Comparison of ENCODE assay signal across 17 mouse cellular contexts in the genomic region with DNA sequence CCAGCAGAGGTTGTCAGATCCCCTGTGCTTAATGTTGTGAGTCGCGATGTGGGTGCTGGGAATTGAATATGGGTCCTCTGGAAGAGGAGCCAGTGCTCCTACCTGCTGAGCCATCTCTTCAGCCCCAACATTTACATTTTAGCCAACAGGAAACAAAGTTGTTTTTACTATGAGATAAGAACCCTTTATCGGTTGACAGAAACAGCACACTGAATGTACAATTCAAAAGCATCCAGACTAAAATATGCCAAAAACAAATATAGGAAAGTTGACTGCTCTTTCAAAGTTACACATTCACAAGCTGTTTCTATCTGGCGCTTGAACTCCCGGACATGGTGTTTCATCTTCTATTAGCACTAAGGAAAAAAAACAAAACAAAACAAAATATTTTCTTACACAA. TPM values are rescaled to one million over a fixed set of nuclear protein-coding genes. Genes with fewer than 3 reads are reported as not detected.
DNase-seq lines count a peak whose midpoint lies in the region; ATAC-seq and TF ChIP-seq lines count a peak whose summit lies in the region.
"Had no signal": no experiment of that assay in that cellular context is flagged by ENCODE, and none has a peak within 500 bp of the region (broad histone marks: within the 10 kb centered on the region; RNA-seq: fewer than 3 reads in every experiment).

No protein-coding gene starts in this region.

- H3K27ac ChIP-seq in layer of hippocampus, adult 2 months, result peak overlapping the region; percentile 69
- H3K27ac ChIP-seq in liver, embryonic 11.5 days (ENCODE audit: low read depth, low read length), result no peak overlapping the region
- peak overlapping the region; percentile 30 for H3K27ac ChIP-seq in MEL (ENCODE audit: control insufficient read depth, low read depth, low read length)
- H3K27ac ChIP-seq in liver, embryonic 14.5 days, result no peak overlapping the region
- H3K27ac ChIP-seq in forebrain, embryonic 11.5 days (ENCODE audit: low read depth, low read length), result no peak overlapping the region
- H3K27ac ChIP-seq: embryonic facial prominence, embryonic 13.5 days; embryonic facial prominence, embryonic 15.5 days; forebrain, embryonic 10.5 days; forebrain, embryonic 13.5 days; forebrain, embryonic 15.5 days had no signal

- peak; percentile 74 to 81 for TF ChIP-seq EP300 in MEL (IDR thresholded peaks at IDR 0.05; ENCODE audit: low read depth in 1 of 2, low read length in 2 of 2)
- TF ChIP-seq EP300 in liver, embryonic 14.5 days (IDR thresholded peaks at IDR 0.05; ENCODE audit: low read depth), result peak; percentile 3; the same call in 1 of the 2 replicates

- WGBS in liver, embryonic 11.5 days, result 74% methylated on average over 5 of the region's 5 CpGs
- WGBS in liver, embryonic 14.5 days (ENCODE audit: insufficient replicate concordance), result 54% methylated on average over 5 of the region's 5 CpGs
- 87% methylated on average over 5 of the region's 5 CpGs for WGBS in forebrain, embryonic 11.5 days

- H3K4me2 ChIP-seq in liver, embryonic 11.5 days, result peak overlapping the region; percentile 3; the same call in 1 of the 2 replicates
- H3K4me2 ChIP-seq in liver, embryonic 14.5 days (ENCODE audit: low read depth), result peak overlapping the region; percentile 6; the same call in 1 of the 2 replicates
- H3K4me2 ChIP-seq in forebrain, embryonic 11.5 days (ENCODE audit: low read depth, low read length, severe bottlenecking), result no peak overlapping the region
- H3K4me2 ChIP-seq: embryonic facial prominence, embryonic 13.5 days; embryonic facial prominence, embryonic 15.5 days; forebrain, embryonic 13.5 days; forebrain, embryonic 15.5 days had no signal

- H3K27me3 ChIP-seq in liver, embryonic 11.5 days (replicated peaks; ENCODE audit: control insufficient read depth, insufficient read depth, low read length), result no peaks in the 10 kb centered on the region
- H3K27me3 ChIP-seq in MEL (ENCODE audit: control insufficient read depth in 1 of 2, insufficient read depth in 2 of 2, low read length in 2 of 2), result no peaks in the 10 kb centered on the region
- no peaks in the 10 kb centered on the region for H3K27me3 ChIP-seq in liver, embryonic 14.5 days (ENCODE audit: control insufficient read depth, insufficient read depth, low read length)
- no peaks in the 10 kb centered on the region for H3K27me3 ChIP-seq in forebrain, embryonic 11.5 days (ENCODE audit: control insufficient read depth, insufficient read depth, low read length)
- H3K27me3 ChIP-seq: embryonic facial prominence, embryonic 13.5 days; embryonic facial prominence, embryonic 15.5 days; forebrain, embryonic 13.5 days; forebrain, embryonic 15.5 days; Patski had no signal

- peaks cover 8% of the 10 kb centered on the region; the same call in 1 of the 2 replicates for H3K4me1 ChIP-seq in liver, embryonic 11.5 days (replicated peaks; ENCODE audit: control insufficient read depth, insufficient read depth, low read length)
- H3K4me1 ChIP-seq in MEL (ENCODE audit: control insufficient read depth in 1 of 2, insufficient read depth in 2 of 2, low read length in 2 of 2), result peaks cover 2 to 20% of the 10 kb centered on the region in 2 experiments
- H3K4me1 ChIP-seq in liver, embryonic 14.5 days (replicated peaks; ENCODE audit: control insufficient read depth in 2 of 2, insufficient read depth in 2 of 2, low read length in 1 of 2), result peaks cover 5 to 6% of the 10 kb centered on the region in 2 experiments; a peak in 3 of 4 replicates
- no peaks in the 10 kb centered on the region for H3K4me1 ChIP-seq in forebrain, embryonic 11.5 days (replicated peaks; ENCODE audit: control insufficient read depth, insufficient read depth, low read length)
- H3K4me1 ChIP-seq: embryonic facial prominence, embryonic 13.5 days; embryonic facial prominence, embryonic 15.5 days; forebrain, embryonic 13.5 days; forebrain, embryonic 15.5 days had no signal

- no peak for TF ChIP-seq RAD21 in MEL (IDR thresholded peaks at IDR 0.05; ENCODE audit: low read depth, low read length)

- ATAC-seq in liver, embryonic 11.5 days (replicated peaks; ENCODE audit: low FRiP score), result no peak
- no peak for ATAC-seq in liver, embryonic 14.5 days (ENCODE audit: insufficient read depth)
- no peak for ATAC-seq in forebrain, embryonic 11.5 days (replicated peaks; ENCODE audit: low FRiP score)

- H3K9ac ChIP-seq in liver, embryonic 11.5 days (ENCODE audit: low read depth, low read length), result no peak overlapping the region
- peak overlapping the region; percentile 45 for H3K9ac ChIP-seq in MEL (ENCODE audit: control insufficient read depth, low read depth, low read length, poor library complexity, severe bottlenecking)
- no peak overlapping the region for H3K9ac ChIP-seq in liver, embryonic 14.5 days (replicated peaks)
- no peak overlapping the region for H3K9ac ChIP-seq in forebrain, embryonic 11.5 days (ENCODE audit: low read length)
- H3K9ac ChIP-seq: embryonic facial prominence, embryonic 13.5 days; embryonic facial prominence, embryonic 15.5 days; forebrain, embryonic 13.5 days; forebrain, embryonic 15.5 days; forebrain, postnatal 0 days had no signal

- H3K36me3 ChIP-seq in liver, embryonic 11.5 days (ENCODE audit: control insufficient read depth, insufficient read depth, low read length), result peaks cover 9% of the 10 kb centered on the region
- peaks cover 4 to 14% of the 10 kb centered on the region in 2 experiments for H3K36me3 ChIP-seq in MEL (ENCODE audit: control insufficient read depth in 1 of 2, insufficient read depth in 2 of 2, low read length in 2 of 2)
- peaks cover 15% of the 10 kb centered on the region for H3K36me3 ChIP-seq in liver, embryonic 14.5 days (replicated peaks; ENCODE audit: control insufficient read depth, insufficient read depth, low read depth)
- H3K36me3 ChIP-seq in forebrain, embryonic 11.5 days (ENCODE audit: control insufficient read depth, insufficient read depth, low read length), result peaks cover 8% of the 10 kb centered on the region

- no peaks in the 10 kb centered on the region for H3K9me3 ChIP-seq in liver, embryonic 11.5 days (ENCODE audit: control insufficient read depth, low read length)
- no peaks in the 10 kb centered on the region for H3K9me3 ChIP-seq in MEL (replicated peaks; ENCODE audit: insufficient read depth, low read length)
- H3K9me3 ChIP-seq in liver, embryonic 14.5 days (ENCODE audit: control insufficient read depth, low read length), result no peaks in the 10 kb centered on the region
- no peaks in the 10 kb centered on the region for H3K9me3 ChIP-seq in forebrain, embryonic 11.5 days (ENCODE audit: control insufficient read depth, low read length)
- H3K9me3 ChIP-seq: embryonic facial prominence, embryonic 13.5 days; embryonic facial prominence, embryonic 15.5 days; forebrain, embryonic 10.5 days; forebrain, embryonic 13.5 days; forebrain, embryonic 15.5 days had no signal

- no peak for DNase-seq in layer of hippocampus, adult 2 months (ENCODE audit: low spot score in 2 of 2)
- no peak for DNase-seq in layer of hippocampus, adult 18-20 months (ENCODE audit: low spot score in 2 of 2)
- DNase-seq in liver, embryonic 11.5 days (ENCODE audit: low spot score), result no peak
- DNase-seq in liver (no peak), MEL (ENCODE audit: low read depth, low spot score) (no peak)
- DNase-seq in liver, embryonic 14.5 days (ENCODE audit: low read depth in 3 of 3, low spot score in 3 of 3), result no peak
- no peak for DNase-seq in forebrain, embryonic 11.5 days (ENCODE audit: low spot score)
- DNase-seq in heart, postnatal 10 days, result no peak

- no peak for TF ChIP-seq CTCF in layer of hippocampus, adult 2 months (conservative IDR thresholded peaks at IDR 0.05)
- TF ChIP-seq CTCF in MEL (IDR thresholded peaks at IDR 0.05 in 2 of 3, conservative IDR thresholded peaks at IDR 0.05 in 1 of 3; ENCODE audit: control insufficient read depth in 1 of 3, insufficient read depth in 1 of 3, low read depth in 2 of 3, low read length in 3 of 3, poor library complexity in 1 of 3, severe bottlenecking in 1 of 3), result no peak
- TF ChIP-seq CTCF in liver, embryonic 14.5 days (IDR thresholded peaks at IDR 0.05; ENCODE audit: low read depth), result no peak

- no peaks in the 10 kb centered on the region for H3K79me2 ChIP-seq in MEL (ENCODE audit: control insufficient read depth, insufficient read depth, low read length, poor library complexity)

- intact Hi-C loops in heart, postnatal 10 days (cut with DNase I), result loop anchor here (2.0 to 5.0 kb wide), 5 partner anchors 54 to 271 kb away; a partner anchor contains a TSS

- H3K4me3 ChIP-seq in layer of hippocampus, adult 2 months, result no peak overlapping the region
- no peak overlapping the region for H3K4me3 ChIP-seq in liver, embryonic 11.5 days (ENCODE audit: low read depth, low read length)
- peak overlapping the region; percentile 22 to 28; a peak in 3 of 4 replicates for H3K4me3 ChIP-seq in MEL (ENCODE audit: control insufficient read depth in 1 of 2, insufficient read depth in 1 of 2, low read depth in 2 of 2, low read length in 2 of 2)
- no peak overlapping the region for H3K4me3 ChIP-seq in liver, embryonic 14.5 days (ENCODE audit: insufficient read depth in 1 of 2, low read depth in 2 of 2, low read length in 2 of 2)
- H3K4me3 ChIP-seq in forebrain, embryonic 11.5 days (ENCODE audit: low read depth, low read length), result no peak overlapping the region
- H3K4me3 ChIP-seq: embryonic facial prominence, embryonic 13.5 days; embryonic facial prominence, embryonic 15.5 days; erythroblast, embryonic 14.5 days; forebrain, embryonic 10.5 days; forebrain, embryonic 13.5 days; forebrain, embryonic 15.5 days had no signal

- TF ChIP-seq POLR2A in MEL (IDR thresholded peaks at IDR 0.05; ENCODE audit: control insufficient read depth in 1 of 2, insufficient read depth in 1 of 2, low read depth in 1 of 2, low read length in 2 of 2, poor library complexity in 1 of 2), result no peak

RNA-seq across cellular contexts. Expression of a gene that starts 15.5 kb away (rescaled TPM):
- 100 to 1,000 TPM; 236 to 247 TPM for total RNA-seq in layer of hippocampus, adult 2 months (2021)
- 100 to 1,000 TPM; 240 to 245 TPM for total RNA-seq in layer of hippocampus, adult 18-20 months (2021)
- 683 and 762 TPM in 2 replicates for polyA plus RNA-seq in liver, embryonic 11.5 days (2014; fragmentation: Nextera tagmentation; extraction: Ambion mirVana)
- total RNA-seq in MEL (2012; rRNA removed), result 1,184 and 1,257 TPM in 2 replicates
- 100 to 1,000 TPM; 396 to 798 TPM for polyA plus RNA-seq in MEL (2012; ENCODE audit: insufficient read depth in 1 of 2, insufficient read length in 2 of 2, low read depth in 1 of 2, low replicate concordance in 2 of 2, missing spikeins in 1 of 2)
- polyA plus RNA-seq in liver, embryonic 14.5 days (2012; rRNA removed), result 101 and 167 TPM in 2 replicates
- 341 and 347 TPM in 2 replicates for polyA plus RNA-seq in liver, embryonic 14.5 days (2014; fragmentation: Nextera tagmentation; extraction: Ambion mirVana)
- polyA plus RNA-seq in forebrain, embryonic 11.5 days (2014; fragmentation: Nextera tagmentation; extraction: Ambion mirVana), result 695 and 710 TPM in 2 replicates
- total RNA-seq in heart, postnatal 10 days (2021), result 100 to 1,000 TPM; 176 to 187 TPM

RNA-seq across cellular contexts. Expression of a gene that starts 15.6 kb away (rescaled TPM):
- total RNA-seq in layer of hippocampus, adult 2 months (2021), result 10 to 100 TPM; 11.2 to 11.3 TPM
- 10 to 100 TPM; 12.5 to 12.6 TPM for total RNA-seq in layer of hippocampus, adult 18-20 months (2021)
- polyA plus RNA-seq in liver, embryonic 11.5 days (2014; fragmentation: Nextera tagmentation; extraction: Ambion mirVana), result 13.8 and 14.3 TPM in 2 replicates
- total RNA-seq in MEL (2012; rRNA removed), result 26.2 and 29.2 TPM in 2 replicates
- 10 to 100 TPM in 1 of 2 experiments, not detected in 1; 21.0 TPM for polyA plus RNA-seq in MEL (2012; ENCODE audit: insufficient read depth in 1 of 2, insufficient read length in 2 of 2, low read depth in 1 of 2, low replicate concordance in 2 of 2, missing spikeins in 1 of 2)
- 4.8 and 6.7 TPM in 2 replicates for polyA plus RNA-seq in liver, embryonic 14.5 days (2012; rRNA removed)
- 7.9 and 9.0 TPM in 2 replicates for polyA plus RNA-seq in liver, embryonic 14.5 days (2014; fragmentation: Nextera tagmentation; extraction: Ambion mirVana)
- 14.2 and 15.0 TPM in 2 replicates for polyA plus RNA-seq in forebrain, embryonic 11.5 days (2014; fragmentation: Nextera tagmentation; extraction: Ambion mirVana)
- total RNA-seq in heart, postnatal 10 days (2021), result 10 to 100 TPM; 15.3 to 16.4 TPM

RNA-seq across cellular contexts. Expression of a gene that starts 20.9 kb away (rescaled TPM):
- 10 to 100 TPM; 12.7 to 12.8 TPM for total RNA-seq in layer of hippocampus, adult 2 months (2021)
- total RNA-seq in layer of hippocampus, adult 18-20 months (2021), result 10 to 100 TPM; 14.3 to 17.7 TPM
- polyA plus RNA-seq in liver, embryonic 11.5 days (2014; fragmentation: Nextera tagmentation; extraction: Ambion mirVana), result 2.9 TPM in 2 replicates
- total RNA-seq in MEL (2012; rRNA removed), result 0.31 TPM in 1 of 2 replicates, not detected in the other
- under 1 TPM in 1 of 2 experiments, not detected in 1; 0.22 TPM for polyA plus RNA-seq in MEL (2012; ENCODE audit: insufficient read depth in 1 of 2, insufficient read length in 2 of 2, low read depth in 1 of 2, low replicate concordance in 2 of 2, missing spikeins in 1 of 2)
- 5.1 and 5.5 TPM in 2 replicates for polyA plus RNA-seq in liver, embryonic 14.5 days (2012; rRNA removed)
- polyA plus RNA-seq in liver, embryonic 14.5 days (2014; fragmentation: Nextera tagmentation; extraction: Ambion mirVana), result 5.0 and 6.8 TPM in 2 replicates
- polyA plus RNA-seq in forebrain, embryonic 11.5 days (2014; fragmentation: Nextera tagmentation; extraction: Ambion mirVana), result 0.79 and 1.0 TPM in 2 replicates
- 10 to 100 TPM; 24.8 to 26.4 TPM for total RNA-seq in heart, postnatal 10 days (2021)
- total RNA-seq: common myeloid progenitor, adult 5-6 weeks had no signal
- polyA plus RNA-seq: erythroblast, embryonic 14.5 days had no signal

RNA-seq across cellular contexts. Expression of a gene that starts 55.2 kb away (rescaled TPM):
- 100 to 1,000 TPM; 186 to 194 TPM for total RNA-seq in layer of hippocampus, adult 2 months (2021)
- total RNA-seq in layer of hippocampus, adult 18-20 months (2021), result 100 to 1,000 TPM; 189 to 191 TPM
- polyA plus RNA-seq in liver, embryonic 11.5 days (2014; fragmentation: Nextera tagmentation; extraction: Ambion mirVana), result 35.5 and 36.1 TPM in 2 replicates
- total RNA-seq in MEL (2012; rRNA removed), result 37.9 and 42.8 TPM in 2 replicates
- 100 to 1,000 TPM in 1 of 2 experiments, 10 to 100 TPM in 1; 62.5 to 114 TPM for polyA plus RNA-seq in MEL (2012; ENCODE audit: insufficient read depth in 1 of 2, insufficient read length in 2 of 2, low read depth in 1 of 2, low replicate concordance in 2 of 2, missing spikeins in 1 of 2)
- 6.9 and 9.0 TPM in 2 replicates for polyA plus RNA-seq in liver, embryonic 14.5 days (2012; rRNA removed)
- 12.7 and 15.3 TPM in 2 replicates for polyA plus RNA-seq in liver, embryonic 14.5 days (2014; fragmentation: Nextera tagmentation; extraction: Ambion mirVana)
- polyA plus RNA-seq in forebrain, embryonic 11.5 days (2014; fragmentation: Nextera tagmentation; extraction: Ambion mirVana), result 62.6 and 69.6 TPM in 2 replicates
- 100 to 1,000 TPM; 100 to 109 TPM for total RNA-seq in heart, postnatal 10 days (2021)

Comparison
In these comparisons a context has a peak if more than half of its experiments do, and no peak if none do; other contexts are left out.
1. H3K27ac ChIP-seq: peak in layer of hippocampus, adult 2 months (single experiment) and MEL (single experiment); none in liver, embryonic 11.5 days (single experiment), liver, embryonic 14.5 days (single experiment) and forebrain, embryonic 11.5 days (single experiment).
2. H3K4me3 ChIP-seq: peak in MEL (2 of 2); none in layer of hippocampus, adult 2 months (single experiment), liver, embryonic 11.5 days (single experiment), liver, embryonic 14.5 days (0 of 2) and forebrain, embryonic 11.5 days (single experiment).
3. RNA of a gene that starts 20.9 kb away (total RNA-seq): 24.8 to 26.4 TPM in heart, postnatal 10 days, 14.3 to 17.7 TPM in layer of hippocampus, adult 18-20 months and 12.7 to 12.8 TPM in layer of hippocampus, adult 2 months; 0.31 TPM in MEL; every median in the first group is over 10 times any median in the second.